Mouse (Mus musculus) erythroblast, embryonic 14.5 days (primary cell): ENCODE results near the gene Zfp955b. TPM values are rescaled to one million over a fixed set of nuclear protein-coding genes. Genes with fewer than 3 reads are reported as not detected.
"Not testable (repeated sequence)": the region's sequence is repeated elsewhere in the genome, so short reads cannot be mapped to it uniquely, and the experiment has no call there.

ENCODE experiments used
- H3K27me3 ChIP-seq: 2 replicates; pipeline ENCODE4 v1.6.1; 2012; ENCODE audit warnings: inconsistent platforms; ENCODE audit not compliant: control insufficient read depth
- H3K36me3 ChIP-seq: 2 replicates; pipeline ENCODE4 v1.6.1; 2012; ENCODE audit warnings: mild to moderate bottlenecking, inconsistent platforms; ENCODE audit not compliant: control insufficient read depth
- H3K4me1 ChIP-seq: 2 replicates; pipeline ENCODE4 v1.6.1; 2012; ENCODE audit warnings: inconsistent platforms; ENCODE audit not compliant: control insufficient read depth
- H3K4me3 ChIP-seq: replicated peaks from 2 replicates; pipeline ENCODE3; 2012; ENCODE audit warnings: moderate library complexity, mild to moderate bottlenecking, inconsistent platforms
- H3K9me3 ChIP-seq: 2 replicates; pipeline ENCODE4 v1.6.1; 2012; ENCODE audit warnings: low read length, inconsistent platforms, mixed read lengths; ENCODE audit not compliant: control insufficient read depth
- GATA1 ChIP-seq: IDR thresholded peaks from 2 replicates; pipeline ENCODE4 v1.6.1; 2012; ENCODE audit warnings: low read length, inconsistent platforms, mixed read lengths
- TAL1 ChIP-seq: IDR thresholded peaks from 3 replicates; pipeline ENCODE4 v1.6.1; 2012; ENCODE audit warnings: low read length, inconsistent platforms, mixed read lengths
- polyA plus RNA-seq: library from polyadenylated mRNA; stranded (reverse); fragments of >175 nt; gene quantifications from 2 replicates; pipeline ENCODE4 v1.2.3, GENCODE M21; 2012

Gene Zfp955b
- polyA plus RNA-seq, result 0.01 and 0.02 TPM in 2 replicates

GRCm38 (mm10) chr17:33289039-33289875 lies at the start of gene Zfp955b:
Gene Zfp955b (plus strand): TSS chr17:33289544.
- not testable (repeated sequence) for H3K9me3 ChIP-seq, H3K27me3 ChIP-seq, H3K4me1 ChIP-seq, H3K4me3 ChIP-seq, H3K36me3 ChIP-seq

- not testable (repeated sequence) for H3K36me3 ChIP-seq, H3K27me3 ChIP-seq, H3K4me3 ChIP-seq, H3K4me1 ChIP-seq, H3K9me3 ChIP-seq
Measured at GRCm38 (mm10) chr17:33254530-33255318, 34.6 kb upstream of the Zfp955b start, which contains the start of gene Zfp955a. Gene Zfp955a (minus strand): TSS chr17:33255145.

- H3K9me3 ChIP-seq, H3K36me3 ChIP-seq, H3K4me3 ChIP-seq, H3K27me3 ChIP-seq, H3K4me1 ChIP-seq: not testable (repeated sequence)
Measured at GRCm38 (mm10) chr17:33255319-33255657, 34.1 kb upstream of the Zfp955b start.

- Histone ChIP-seq H3K36me3 (no peaks in the 10 kb centered on the region), H3K9me3 (no peaks in the 10 kb centered on the region), H3K4me1 (no peaks in the 10 kb centered on the region), H3K4me3 (no peak within 1 kb of the TSS), H3K27me3 (peaks cover 8% of the 10 kb centered on the region)
- TF ChIP-seq TAL1 (no peak), GATA1 (no peak)
Measured at GRCm38 (mm10) chr17:33264376-33264775, 25.0 kb upstream of the Zfp955b start, which contains the start of gene Olfr63. Gene Olfr63 (plus strand): TSS chr17:33264676.

GRCm38 (mm10) chr17:33268907-33269306 lies 20.4 kb upstream of the Zfp955b start:
- TF ChIP-seq GATA1 (no peak), TAL1 (no peak)
- Histone ChIP-seq H3K27me3 (peaks cover 11% of the 10 kb centered on the region), H3K4me3 (no peak overlapping the region), H3K36me3 (no peaks in the 10 kb centered on the region), H3K9me3 (peaks cover 4% of the 10 kb centered on the region; the same call in 1 of the 2 replicates), H3K4me1 (no peaks in the 10 kb centered on the region)

- not testable (repeated sequence) for H3K36me3 ChIP-seq, H3K9me3 ChIP-seq, H3K4me1 ChIP-seq, H3K27me3 ChIP-seq, H3K4me3 ChIP-seq
Measured at GRCm38 (mm10) chr17:33289876-33290149, 469 bp downstream of the Zfp955b start.

- H3K4me3 ChIP-seq, result no peak overlapping the region
- no peaks in the 10 kb centered on the region for H3K27me3 ChIP-seq
- H3K9me3 ChIP-seq, result peaks cover 6% of the 10 kb centered on the region
- peaks cover 13% of the 10 kb centered on the region for H3K4me1 ChIP-seq
- TF ChIP-seq TAL1, result no peak
- no peaks in the 10 kb centered on the region for H3K36me3 ChIP-seq
Measured at GRCm38 (mm10) chr17:33352981-33353380, 63.6 kb downstream of the Zfp955b start.

Other genes with a start within 250 kb of the Zfp955b start
- gene 4921501E09Rik, start 221.5 kb upstream of the Zfp955b start, polyA plus RNA-seq, result not detected in 2 replicates
- gene Zfp563, start 200.2 kb upstream of the Zfp955b start, polyA plus RNA-seq, result not detected in 2 replicates
- not detected in 2 replicates for gene Morc2b, start 149.9 kb upstream of the Zfp955b start, polyA plus RNA-seq
- gene Olfr55, start 121.1 kb upstream of the Zfp955b start, polyA plus RNA-seq, result not detected in 2 replicates
- not detected in 2 replicates for gene Olfr239, start 98.2 kb upstream of the Zfp955b start, polyA plus RNA-seq
- not detected in 2 replicates for gene Olfr1564, start 67.9 kb upstream of the Zfp955b start, polyA plus RNA-seq
- gene Zfp955a, start 34.4 kb upstream of the Zfp955b start, polyA plus RNA-seq, result 0.02 TPM in 1 of 2 replicates, not detected in the other
- not detected in 2 replicates for gene Olfr63, start 24.9 kb upstream of the Zfp955b start, polyA plus RNA-seq
- gene Zfp81, start 69.3 kb downstream of the Zfp955b start, polyA plus RNA-seq, result 0.03 TPM in 1 of 2 replicates, not detected in the other
- gene Zfp101, start 105.1 kb downstream of the Zfp955b start, polyA plus RNA-seq, result 0.04 and 0.07 TPM in 2 replicates
- not detected in 2 replicates for gene Actl9, start 143.4 kb downstream of the Zfp955b start, polyA plus RNA-seq
- gene Adamts10, start 234.7 kb downstream of the Zfp955b start, polyA plus RNA-seq, result 0.04 and 0.12 TPM in 2 replicates